Mouse (Mus musculus) C2C12 (cell line): ENCODE measurements around the gene Susd1.

Experiments
- CTCF ChIP-seq: IDR thresholded peaks from one replicate; pipeline ENCODE4 v1.5.1; 2011; ENCODE audit not compliant: control insufficient read depth, insufficient read depth, insufficient read length
- MAX ChIP-seq: IDR thresholded peaks from one replicate; pipeline ENCODE4 v1.6.1; 2011; ENCODE audit warnings: mild to moderate bottlenecking, control low read depth
- MYOD1 ChIP-seq: IDR thresholded peaks from one replicate; pipeline ENCODE4 v1.6.1; 2011; ENCODE audit warnings: low read depth; ENCODE audit not compliant: control insufficient read depth, insufficient read length
- MYOG ChIP-seq: IDR thresholded peaks from one replicate; pipeline ENCODE4 v1.6.1; 2011; ENCODE audit not compliant: control insufficient read depth, insufficient read length; ENCODE audit errors: extremely low read depth
- USF1 ChIP-seq: IDR thresholded peaks from one replicate; pipeline ENCODE4 v1.6.1; 2011; ENCODE audit warnings: low read depth, mild to moderate bottlenecking, control low read depth, moderate library complexity

- TF ChIP-seq CTCF (no peak), USF1 (no peak), MYOD1 (no peak), MYOG (no peak), MAX (no peak)
These were observed 26.2 kb upstream of the Susd1 start for GRCm38 (mm10) chr4:59464661-59465060.
